Mouse (Mus musculus): ENCODE data around the gene Gdf15.

The Gdf15 gene

GRCm38 (mm10) chr8:70606780-70607602, 25.3 kb downstream of the Gdf15 start:
- no peak for DNase-seq (ENCODE audit: extremely low read depth, low read depth, low spot score)

DNA sequence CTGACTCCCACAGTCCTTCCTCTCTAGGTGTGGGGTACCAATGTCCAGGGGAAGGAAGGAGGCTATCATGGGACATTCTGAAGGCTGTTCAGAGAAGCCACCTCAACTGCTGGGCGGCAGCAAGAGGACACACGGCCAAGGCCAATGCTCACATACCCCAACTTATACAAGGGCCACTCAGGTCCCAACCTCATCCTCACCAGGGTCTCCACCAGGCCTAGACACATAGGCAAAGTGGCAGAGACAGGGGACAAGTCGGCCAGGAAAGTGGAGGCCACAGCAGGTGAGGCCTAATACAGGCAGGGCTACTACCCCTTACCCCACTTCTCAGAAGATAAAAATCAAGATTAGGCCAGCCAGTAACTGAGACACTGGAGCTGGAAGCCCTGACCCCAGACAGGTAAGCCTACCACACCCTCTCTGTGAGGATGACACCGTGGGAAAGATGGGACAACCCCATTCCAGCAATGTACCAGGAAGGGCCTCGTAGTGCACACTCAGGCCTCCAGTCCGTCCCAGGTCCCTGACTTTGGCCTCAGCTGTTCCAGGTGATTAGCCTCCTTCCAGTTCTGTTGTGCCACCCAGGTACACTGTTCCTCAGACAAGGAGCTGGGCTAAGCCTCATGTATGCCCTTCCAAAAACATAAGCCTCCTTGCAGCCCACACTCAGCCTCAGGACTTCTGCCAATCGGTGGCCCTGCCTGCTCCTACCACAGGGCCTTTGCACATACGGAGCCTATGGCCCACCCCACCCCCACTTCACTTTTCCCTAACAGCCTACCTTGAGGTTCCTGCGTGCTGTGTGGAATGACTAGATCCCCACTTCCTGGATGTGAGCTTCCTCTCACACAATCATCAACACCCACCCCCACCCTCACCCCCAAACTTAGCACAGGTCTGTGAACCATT, 26.1 kb downstream of the Gdf15 start:
- no peak for DNase-seq (ENCODE audit: extremely low read depth, low read depth, low spot score)

DNA sequence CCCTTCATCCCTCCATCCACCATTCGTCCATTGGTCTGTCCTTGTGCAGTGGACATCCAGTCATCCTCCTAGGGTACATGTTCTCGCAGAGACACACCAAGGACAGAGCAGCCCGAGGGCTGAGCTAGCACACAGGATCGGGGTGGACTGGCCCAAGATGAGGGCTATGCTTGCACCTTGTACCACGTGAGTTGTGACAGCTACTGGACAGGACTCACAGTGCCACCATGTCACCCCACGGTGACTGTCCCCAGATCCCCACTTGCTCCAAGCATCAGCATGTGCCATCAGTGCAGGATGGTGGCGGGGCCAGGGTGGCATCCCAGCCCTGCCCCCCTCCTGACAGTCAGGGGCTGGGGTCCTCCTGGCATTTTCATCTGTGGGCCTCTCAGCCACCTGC, 27.7 kb downstream of the Gdf15 start:
- no peak for DNase-seq (ENCODE audit: extremely low read depth, low read depth, low spot score)

DNA sequence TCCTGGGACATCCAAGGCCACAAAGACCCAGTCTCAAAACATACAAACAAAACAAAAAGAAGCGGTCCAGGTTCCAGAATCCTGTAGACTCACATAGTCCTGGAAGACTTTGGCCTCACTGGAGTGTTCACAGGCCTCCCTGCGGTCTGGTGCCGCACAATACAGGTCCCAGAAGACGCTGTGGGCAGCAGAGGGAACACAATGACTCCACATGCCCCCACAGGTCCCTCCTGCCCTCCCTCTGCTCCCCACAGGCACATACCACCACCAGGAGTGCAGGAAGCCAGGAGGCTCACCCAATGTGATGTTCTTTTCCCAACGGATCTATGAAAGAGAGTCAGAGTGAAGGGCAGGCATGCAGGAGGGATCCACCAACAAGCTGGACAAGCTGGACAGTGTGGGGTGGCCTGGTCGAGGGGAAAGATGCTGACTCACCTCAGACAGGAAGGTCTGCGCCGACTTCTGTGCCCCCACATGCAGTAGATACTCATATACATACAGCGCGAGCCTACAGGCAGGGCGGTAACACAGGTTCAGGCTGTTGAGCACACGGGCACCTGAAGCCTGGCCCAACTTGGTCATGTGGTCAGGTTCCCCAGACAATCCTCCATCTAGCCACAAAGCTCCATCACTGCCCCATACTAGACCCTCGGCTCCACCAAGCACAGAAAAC, 30.0 kb downstream of the Gdf15 start:
- DNase-seq (ENCODE audit: extremely low read depth, low read depth, low spot score), result no peak

- DNase-seq (ENCODE audit: extremely low read depth, low read depth, low spot score), result no peak
Observed at GRCm38 (mm10) chr8:70601271-70601649, 31.0 kb downstream of the Gdf15 start.

DNA sequence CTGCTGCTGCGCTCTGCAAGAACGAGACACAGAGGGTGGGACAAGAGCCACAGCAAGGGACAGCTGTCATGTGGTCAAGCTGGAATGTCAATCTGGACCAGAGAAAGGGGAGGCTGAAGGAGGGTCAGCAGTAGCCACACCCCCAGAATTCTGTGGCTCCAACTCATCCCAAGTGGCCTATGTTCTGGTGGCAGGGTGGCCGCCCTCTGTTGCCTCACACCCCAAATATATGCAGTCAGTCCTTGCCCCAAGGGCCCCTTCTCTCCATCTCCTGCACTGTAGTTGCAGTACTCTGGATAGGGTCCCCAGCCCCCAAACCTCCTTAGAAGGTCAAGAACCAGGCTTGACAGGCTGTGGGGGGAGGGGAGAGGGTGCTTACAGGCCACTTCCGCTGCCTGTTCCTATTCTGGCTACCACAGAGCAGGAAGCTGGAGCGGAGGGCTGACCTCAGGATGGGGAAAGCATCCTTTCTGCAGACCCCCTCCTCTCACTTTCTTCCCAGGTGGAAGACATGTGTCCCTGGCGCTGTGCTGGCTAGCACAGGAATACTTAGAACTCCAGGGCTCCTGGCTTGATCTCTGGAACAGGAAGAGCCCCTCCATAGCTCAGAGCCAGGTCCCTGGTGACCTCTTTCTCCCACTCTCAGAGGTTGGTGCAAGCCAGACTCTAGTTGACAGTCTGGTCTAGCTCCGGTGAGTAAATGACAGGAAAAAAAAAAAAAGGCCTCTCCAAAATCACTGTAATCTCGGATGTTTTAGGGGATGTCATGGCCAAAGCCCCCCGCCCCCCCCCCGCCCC, 31.6 kb downstream of the Gdf15 start:
- no peak for DNase-seq (ENCODE audit: extremely low read depth, low read depth, low spot score)

GRCm38 (mm10) chr8:70599507-70600290, 32.6 kb downstream of the Gdf15 start:
- no peak for DNase-seq (ENCODE audit: extremely low read depth, low read depth, low spot score)

DNA sequence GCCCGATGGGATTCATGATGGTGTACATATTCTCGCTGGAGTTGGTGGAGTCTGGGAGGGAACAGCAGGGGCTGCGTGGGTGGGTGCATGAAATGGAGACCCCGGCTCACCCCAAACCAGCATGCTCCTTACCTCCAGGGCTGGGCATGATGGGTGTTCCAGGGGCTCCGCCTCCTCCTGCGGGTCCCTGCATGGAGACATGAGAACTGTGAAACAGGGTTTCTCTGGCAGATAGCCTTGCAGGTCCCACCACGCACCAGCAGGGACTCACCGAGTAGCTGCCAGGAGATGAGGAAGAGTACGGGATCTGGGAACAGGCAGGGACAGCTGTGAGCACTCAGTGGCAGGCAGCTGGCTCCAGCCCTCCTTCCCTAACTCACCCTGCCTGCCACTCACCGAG, 33.5 kb downstream of the Gdf15 start:
- no peak for DNase-seq (ENCODE audit: extremely low read depth, low read depth, low spot score)

- DNase-seq (ENCODE audit: extremely low read depth, low read depth, low spot score), result no peak
Observed at GRCm38 (mm10) chr8:70598283-70598682, 34.0 kb downstream of the Gdf15 start.

GRCm38 (mm10) chr8:70597417-70598272, 34.6 kb downstream of the Gdf15 start:
- DNase-seq (ENCODE audit: extremely low read depth, low read depth, low spot score), result no peak

- no peak for DNase-seq (ENCODE audit: extremely low read depth, low read depth, low spot score)
Observed at GRCm38 (mm10) chr8:70596775-70597416, 35.4 kb downstream of the Gdf15 start.

DNA sequence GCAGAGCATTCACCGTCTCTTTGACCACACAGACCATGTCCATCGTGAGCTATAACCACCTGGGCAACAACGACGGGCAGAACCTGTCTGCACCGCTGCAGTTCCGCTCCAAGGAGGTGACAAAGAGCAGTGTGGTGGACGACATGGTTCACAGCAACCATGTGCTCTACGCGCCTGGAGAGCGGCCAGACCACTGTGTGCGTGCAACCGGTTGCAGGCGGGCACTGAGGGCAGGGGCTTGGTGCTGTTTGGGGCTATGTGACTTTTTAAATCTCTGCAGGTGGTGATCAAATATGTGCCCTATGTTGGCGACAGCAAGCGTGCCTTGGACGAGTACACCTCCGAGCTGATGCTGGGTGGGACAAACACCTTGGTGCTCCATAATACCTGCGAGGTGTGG, 36.0 kb downstream of the Gdf15 start:
- DNase-seq (ENCODE audit: extremely low read depth, low read depth, low spot score), result no peak

DNA sequence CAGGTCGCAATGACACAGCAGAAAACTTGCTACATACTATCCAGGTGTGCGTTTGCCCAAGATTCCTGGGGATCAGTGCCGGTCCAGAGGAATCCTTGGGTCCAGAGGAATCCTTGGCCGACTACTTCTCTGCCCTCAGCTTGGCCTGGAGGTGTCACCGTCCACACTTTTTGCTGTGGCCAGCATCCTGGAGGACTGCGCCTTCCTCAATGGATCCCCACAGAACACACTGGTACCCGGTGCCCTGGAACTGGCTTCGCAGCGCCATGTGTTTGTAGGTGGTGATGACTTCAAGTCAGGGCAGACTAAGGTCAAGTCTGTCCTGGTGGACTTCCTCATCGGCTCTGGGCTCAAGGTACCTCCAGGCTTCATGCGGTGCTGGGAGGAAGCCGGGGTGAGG, 36.4 kb downstream of the Gdf15 start:
- no peak for DNase-seq (ENCODE audit: extremely low read depth, low read depth, low spot score)

DNA sequence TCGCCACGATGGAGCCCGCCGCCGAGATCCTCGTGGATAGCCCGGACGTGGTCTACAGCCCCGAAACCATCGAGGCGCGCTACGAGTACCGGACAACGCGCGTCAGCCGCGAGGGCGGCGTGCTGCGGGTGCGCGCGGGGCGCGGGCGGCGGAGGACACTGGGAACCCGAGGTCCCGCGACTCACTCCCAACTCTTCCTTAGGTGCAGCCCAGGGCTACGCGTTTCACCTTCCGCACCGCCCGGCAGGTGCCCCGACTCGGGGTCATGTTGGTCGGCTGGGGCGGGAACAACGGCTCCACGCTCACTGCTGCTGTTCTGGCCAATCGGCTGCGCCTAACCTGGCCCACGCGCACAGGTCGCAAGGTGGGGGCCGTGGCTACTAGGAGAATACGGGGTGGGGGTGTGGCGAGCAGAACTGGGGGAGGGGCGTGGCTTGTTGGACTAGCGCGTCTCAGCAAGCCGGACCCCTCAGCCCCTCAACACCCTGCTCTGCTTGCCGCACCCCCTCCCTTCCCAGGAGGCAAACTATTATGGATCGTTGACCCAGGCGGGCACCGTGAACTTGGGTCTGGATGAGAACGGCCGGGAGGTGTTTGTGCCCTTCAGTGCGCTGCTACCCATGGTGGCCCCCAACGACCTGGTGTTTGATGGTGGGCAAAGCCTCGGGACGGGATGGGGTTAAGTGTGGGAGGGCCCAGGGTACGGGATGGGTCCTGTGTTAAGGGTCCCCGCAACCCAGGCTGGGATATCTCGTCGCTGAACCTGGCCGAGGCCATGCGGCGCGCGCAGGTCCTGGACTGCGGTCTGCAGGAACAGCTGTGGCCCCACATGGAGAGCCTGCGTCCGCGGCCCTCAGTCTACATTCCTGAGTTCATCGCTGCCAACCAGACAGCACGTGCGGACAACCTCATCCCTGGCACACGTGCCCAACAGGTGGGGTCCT, 37.4 kb downstream of the Gdf15 start:
- no peak for DNase-seq (ENCODE audit: extremely low read depth, low read depth, low spot score)

- DNase-seq (ENCODE audit: extremely low read depth, low read depth, low spot score), result no peak
Observed at GRCm38 (mm10) chr8:70593961-70594609, 38.2 kb downstream of the Gdf15 start, which contains the start of gene Isyna1. Gene Isyna1, plus strand, starts transcription at chr8:70594373.

DNA sequence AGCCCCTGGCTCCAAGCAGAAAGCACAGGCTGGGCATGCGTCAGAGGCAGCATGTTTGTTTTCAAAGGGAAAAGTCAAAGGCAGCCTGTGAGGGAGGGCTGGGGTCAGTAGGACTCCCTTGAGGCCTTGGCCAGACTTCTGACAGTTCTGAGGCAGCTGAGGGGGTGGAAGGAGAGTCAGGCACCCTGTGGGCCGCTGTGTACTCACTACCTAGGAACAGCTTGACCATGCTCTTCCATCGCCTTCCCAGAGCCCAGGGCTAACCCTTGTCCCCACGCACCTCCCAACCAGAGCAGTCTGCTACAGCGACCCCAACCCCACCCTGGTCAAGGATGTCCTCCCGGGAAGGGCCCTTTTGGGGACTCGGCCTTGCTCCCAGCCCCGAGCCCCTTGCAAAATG, 39.1 kb downstream of the Gdf15 start:
- no peak for DNase-seq (ENCODE audit: extremely low read depth, low read depth, low spot score)

- no peak for DNase-seq (ENCODE audit: extremely low read depth, low read depth, low spot score)
Observed at GRCm38 (mm10) chr8:70591569-70591968, 40.7 kb downstream of the Gdf15 start.
